Mouse (Mus musculus) MEL (cell line): Measurements from ENCODE around the gene Atad1. TPM values are rescaled to one million over a fixed set of nuclear protein-coding genes. Genes with fewer than 3 reads are reported as not detected.

ENCODE experiments used
- DNase-seq: peaks from one replicate; pipeline ENCODE4 v3.0.0; 2011; ENCODE audit warnings: low read depth, low spot score
- H3K27ac ChIP-seq: 2 replicates; pipeline ENCODE4 v1.5.1; 2012; ENCODE audit warnings: low read depth, mild to moderate bottlenecking, control low read depth, low read length, moderate library complexity; ENCODE audit not compliant: control insufficient read depth
- H3K27me3 ChIP-seq, 2 experiments: fragments of 150-350 bp in 1 of 2; sonication (generic) in 1 of 2; 2 replicates each; pipeline ENCODE4 v1.6.1; 2012; ENCODE audit warnings: low read length in 2 of 2, mild to moderate bottlenecking in 2 of 2, improper control_type of control experiment in 1 of 2, moderate library complexity in 1 of 2; ENCODE audit not compliant: insufficient read depth in 2 of 2, control insufficient read depth in 1 of 2
- H3K36me3 ChIP-seq, 2 experiments: 2 replicates each; pipeline ENCODE4 v1.6.1; 2012 to 2014; ENCODE audit warnings: low read length in 2 of 2, improper control_type of control experiment in 1 of 2, inconsistent platforms in 1 of 2, mild to moderate bottlenecking in 1 of 2; ENCODE audit not compliant: insufficient read depth in 2 of 2, control insufficient read depth in 1 of 2
- H3K4me1 ChIP-seq, 2 experiments: fragments of 150-350 bp in 1 of 2; sonication (generic) in 1 of 2; 2 replicates each; pipeline ENCODE4 v1.6.1; 2012; ENCODE audit warnings: low read length in 2 of 2, improper control_type of control experiment in 1 of 2, mild to moderate bottlenecking in 1 of 2; ENCODE audit not compliant: insufficient read depth in 2 of 2, control insufficient read depth in 1 of 2
- H3K4me3 ChIP-seq, 2 experiments: fragments of 150-350 bp in 1 of 2; sonication (generic) in 1 of 2; 2 replicates each; pipeline ENCODE4 v1.5.1; 2012; ENCODE audit warnings: low read depth in 2 of 2, low read length in 2 of 2, mild to moderate bottlenecking in 2 of 2, moderate library complexity in 2 of 2, control low read depth in 1 of 2, improper control_type of control experiment in 1 of 2; ENCODE audit not compliant: control insufficient read depth in 1 of 2, insufficient read depth in 1 of 2
- H3K79me2 ChIP-seq: 2 replicates; pipeline ENCODE4 v1.6.1; 2012; ENCODE audit warnings: mild to moderate bottlenecking, low read length, moderate library complexity; ENCODE audit not compliant: control insufficient read depth, poor library complexity, insufficient read depth
- H3K9ac ChIP-seq: 2 replicates; pipeline ENCODE4 v1.6.1; 2012; ENCODE audit warnings: low read depth, mild to moderate bottlenecking, control low read depth, low read length, moderate library complexity; ENCODE audit not compliant: control insufficient read depth, poor library complexity, severe bottlenecking
- H3K9me3 ChIP-seq: fragments of 150-350 bp; sonication (generic); replicated peaks from 2 replicates; pipeline ENCODE4 v1.6.1; 2012; ENCODE audit warnings: mild to moderate bottlenecking, low read length, improper control_type of control experiment, moderate library complexity; ENCODE audit not compliant: insufficient read depth
- BHLHE40 ChIP-seq: IDR thresholded peaks from 2 replicates; pipeline ENCODE4 v1.6.1; 2012; ENCODE audit warnings: low read depth, mild to moderate bottlenecking, inconsistent platforms, low read length, improper control_type of control experiment, borderline replicate concordance
- CHD1 ChIP-seq: IDR thresholded peaks from 2 replicates; pipeline ENCODE4 v1.6.1; 2012; ENCODE audit warnings: low read depth, mild to moderate bottlenecking, inconsistent platforms, low read length, improper control_type of control experiment
- E2F4 ChIP-seq: IDR thresholded peaks from 2 replicates; pipeline ENCODE4 v1.6.1; 2011; ENCODE audit warnings: low read depth, low read length, improper control_type of control experiment, borderline replicate concordance
- EP300 ChIP-seq, 2 experiments: IDR thresholded peaks; 2 replicates each; pipeline ENCODE4 v1.6.1; 2011; ENCODE audit warnings: improper control_type of control experiment in 2 of 2, low read length in 2 of 2, low read depth in 1 of 2, mild to moderate bottlenecking in 1 of 2
- ETS1 ChIP-seq: IDR thresholded peaks from 2 replicates; pipeline ENCODE4 v1.6.1; 2012; ENCODE audit warnings: low read depth, mild to moderate bottlenecking, inconsistent platforms, low read length, improper control_type of control experiment, moderate library complexity
- GATA1 ChIP-seq: IDR thresholded peaks from 2 replicates; pipeline ENCODE4 v1.6.1; 2011; ENCODE audit warnings: low read depth, low read length, improper control_type of control experiment
- KAT2A ChIP-seq: conservative IDR thresholded peaks from 2 replicates; pipeline ENCODE4 v1.6.1; 2012; ENCODE audit warnings: low read depth, low read length, improper control_type of control experiment, inconsistent platforms
- MAFK ChIP-seq: IDR thresholded peaks from 2 replicates; pipeline ENCODE4 v1.6.1; 2011; ENCODE audit warnings: low read depth, mild to moderate bottlenecking, low read length, improper control_type of control experiment, borderline replicate concordance
- RCOR1 ChIP-seq: IDR thresholded peaks from 2 replicates; pipeline ENCODE4 v1.6.1; 2012; ENCODE audit warnings: low read depth, mild to moderate bottlenecking, inconsistent platforms, low read length, improper control_type of control experiment
- TBP ChIP-seq: IDR thresholded peaks from 2 replicates; pipeline ENCODE4 v1.8.0; 2011; ENCODE audit warnings: low read depth, low read length, improper control_type of control experiment
- TCF12 ChIP-seq: IDR thresholded peaks from 2 replicates; pipeline ENCODE4 v1.6.1; 2014; ENCODE audit warnings: low read depth, mild to moderate bottlenecking, inconsistent platforms, low read length, improper control_type of control experiment, moderate library complexity
- ZNF384 ChIP-seq: IDR thresholded peaks from 2 replicates; pipeline ENCODE4 v1.6.1; 2012; ENCODE audit warnings: low read depth, mild to moderate bottlenecking, inconsistent platforms, low read length, improper control_type of control experiment
- polyA plus RNA-seq, 2 experiments: library from polyadenylated mRNA; stranded (reverse) in 1 of 2; unstranded in 1 of 2; fragments of >175 nt in 1 of 2; fragments of >200 nt in 1 of 2; gene quantifications; 2 replicates each; pipeline versions ENCODE4 v1.2.1 to v1.2.4; 2012; ENCODE audit warnings: low replicate concordance in 2 of 2, low read depth in 1 of 2; ENCODE audit not compliant: insufficient read length in 2 of 2, insufficient read depth in 1 of 2, missing spikeins in 1 of 2
- total RNA-seq: library from RNA; depleted of rRNA; stranded (reverse); fragments of 300-350 nt; gene quantifications from 2 replicates; pipeline ENCODE4 v1.2.3, GENCODE M21; 2012

Atad1 gene
- total and polyA plus RNA-seq, 3 experiments: 35.8 to 48.4 TPM; not detected in 1

DNA sequence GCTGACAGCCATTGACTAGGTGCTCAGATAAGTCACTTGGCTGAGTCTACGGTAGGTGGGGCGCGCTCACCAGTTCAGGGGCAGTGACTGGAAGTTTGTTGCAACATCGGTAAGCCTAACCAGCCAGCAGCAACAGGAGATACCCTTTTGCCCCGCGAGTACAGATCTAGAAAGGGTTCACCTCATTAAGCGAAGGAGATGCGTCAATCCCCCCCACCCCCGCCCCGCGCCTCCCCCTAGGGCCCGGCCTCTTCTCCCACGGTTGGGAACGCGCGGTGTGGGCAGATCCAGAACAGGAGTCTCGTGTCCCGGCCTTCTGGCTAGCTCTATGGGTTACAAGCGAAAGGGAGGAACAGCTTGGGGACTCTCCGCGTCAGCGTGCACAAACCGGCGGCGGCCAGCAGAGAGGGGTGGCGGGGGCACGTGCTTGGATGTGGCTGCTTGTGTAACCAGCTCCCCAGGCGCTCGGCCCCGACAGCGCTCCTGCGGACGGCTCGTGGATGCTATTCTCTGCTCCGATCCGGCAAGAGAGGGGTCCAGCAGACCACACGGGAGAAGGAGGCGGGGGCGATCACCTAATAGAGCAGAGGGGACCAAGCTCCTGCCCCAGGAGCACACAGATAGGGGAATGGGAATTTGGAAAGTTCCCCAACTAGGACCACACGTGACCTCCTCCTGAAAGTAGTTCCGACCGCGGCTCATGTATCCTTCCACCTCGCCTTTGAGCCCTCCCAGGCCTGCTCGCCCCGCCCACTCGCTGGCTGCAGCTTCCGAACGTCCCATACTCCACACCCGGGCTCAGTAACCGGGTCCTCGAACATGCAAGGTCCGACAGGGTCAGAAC is 16.4 kb upstream of the Atad1 start (continued):
- 0 out of 4 replicates have a peak, but pooled peaks of 1 of the 2 experiments have one; percentile 23 for TF ChIP-seq EP300 (IDR thresholded peaks at IDR 0.05; ENCODE audit: low read depth in 1 of 2, low read length in 2 of 2)
- TF ChIP-seq E2F4: 0 out of 2 replicates have a peak, but pooled peaks have one; percentile 41
- TF ChIP-seq KAT2A: peak; percentile 91
- TF ChIP-seq BHLHE40: peak; percentile 94

DNA sequence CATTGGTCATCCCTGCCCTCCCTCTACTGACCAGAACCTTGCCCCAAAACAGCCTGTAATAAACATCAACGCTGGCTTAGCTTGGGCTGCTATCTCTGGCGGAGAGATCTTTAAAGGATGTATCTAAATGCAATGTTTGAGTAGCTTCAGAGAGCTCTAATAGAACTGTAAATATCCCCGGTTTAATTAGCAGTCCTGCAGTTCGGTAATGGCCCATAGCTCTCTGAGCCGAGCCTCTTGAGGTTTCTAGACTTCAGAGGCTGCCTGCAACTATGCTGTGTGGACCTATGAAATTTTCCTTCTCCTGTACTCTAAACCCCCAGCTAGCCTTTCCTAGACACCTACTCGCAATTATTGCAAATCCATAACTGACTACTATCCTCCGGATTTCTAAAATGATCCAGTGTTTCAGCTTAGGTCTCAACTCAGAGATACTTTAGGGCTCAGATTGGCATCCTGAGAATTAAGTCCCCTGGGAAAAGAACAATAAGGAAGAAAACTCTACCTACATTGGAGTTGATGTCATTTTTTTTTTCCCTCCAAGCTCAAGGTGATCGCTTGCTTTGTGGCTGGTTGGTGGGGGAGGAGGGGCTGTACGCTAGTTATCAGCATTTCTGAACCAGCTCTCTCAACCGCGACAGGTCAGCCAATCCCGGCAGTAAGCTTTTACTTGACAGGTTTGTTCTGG is 15.7 kb upstream of the Atad1 start:
- peaks cover 0 to 2% of the 10 kb centered on the region in 2 experiments; a peak in 1 of 4 replicates for H3K4me1 ChIP-seq
- H3K27ac ChIP-seq: no peak overlapping the region
- H3K4me3 ChIP-seq: peak overlapping the region; percentile 84 to 95
- H3K9me3 ChIP-seq: no peaks in the 10 kb centered on the region
- no peak for DNase-seq
- H3K79me2 ChIP-seq: peaks cover 27% of the 10 kb centered on the region
- H3K9ac ChIP-seq: peak overlapping the region; percentile 88
- H3K36me3 ChIP-seq: peaks cover 0 to 6% of the 10 kb centered on the region in 2 experiments; a peak in 2 of 4 replicates
- no peaks in the 10 kb centered on the region for H3K27me3 ChIP-seq
- TF ChIP-seq TBP (no peak; the same call in 1 of the 2 replicates), MAFK (no peak), TCF12 (0 out of 2 replicates have a peak, but pooled peaks have one; percentile 17), EP300 (IDR thresholded peaks at IDR 0.05; ENCODE audit: low read depth in 1 of 2, low read length in 2 of 2) (peak in 1 of 2 experiments; percentile 49; a peak in 1 of 4 replicates), RCOR1 (0 out of 2 replicates have a peak, but pooled peaks have one; percentile 80), ETS1 (peak; percentile 64), ZNF384 (peak; percentile 75)

DNA sequence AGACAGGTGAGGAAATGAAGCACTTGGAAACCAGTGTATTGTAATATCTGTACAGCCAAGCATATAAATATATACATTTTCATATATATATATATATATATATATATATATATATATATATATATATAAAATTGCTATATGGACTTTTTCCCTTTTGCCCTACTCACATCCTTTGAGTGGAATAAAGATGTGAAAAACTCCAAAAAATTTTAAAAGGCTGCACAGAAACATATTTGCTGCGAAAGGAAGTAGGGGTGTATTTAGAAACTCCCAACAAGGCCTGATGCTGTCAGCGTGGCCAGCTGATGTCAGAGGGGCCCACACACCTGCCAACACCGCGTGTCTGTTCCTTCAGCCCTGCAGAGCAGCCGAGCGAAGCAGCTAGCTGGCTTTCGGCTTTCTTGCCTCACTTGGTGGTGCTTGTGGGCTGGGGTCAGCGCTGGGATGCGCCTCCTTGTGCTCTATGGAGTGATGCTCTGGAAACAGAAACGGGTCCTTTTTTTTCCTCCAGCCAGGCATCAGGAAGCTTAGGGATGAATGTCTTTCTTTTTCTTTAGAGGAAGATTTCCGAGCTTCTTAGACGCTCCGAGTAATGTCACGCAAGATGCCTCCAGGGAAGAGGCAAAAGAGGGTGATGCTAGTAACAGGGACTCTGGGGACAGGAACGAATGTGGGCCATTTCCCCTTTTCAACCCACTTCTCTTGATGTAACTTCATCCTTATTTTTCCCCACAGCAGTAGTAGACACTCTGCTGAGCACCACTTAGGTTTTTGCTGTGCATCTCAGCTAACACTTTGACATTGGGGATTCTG is 14.8 kb upstream of the Atad1 start:
- Histone ChIP-seq H3K4me3 (no peak overlapping the region), H3K27me3 (no peaks in the 10 kb centered on the region), H3K27ac (no peak overlapping the region), H3K79me2 (peaks cover 22% of the 10 kb centered on the region), H3K36me3 (no peaks in the 10 kb centered on the region), H3K9ac (no peak overlapping the region), H3K4me1 (peaks cover 0 to 2% of the 10 kb centered on the region in 2 experiments; a peak in 1 of 4 replicates), H3K9me3 (no peaks in the 10 kb centered on the region)
- peak; percentile 24 for DNase-seq
- TF ChIP-seq GATA1 (peak; percentile 37; the same call in 1 of the 2 replicates), CHD1 (no peak)
